Mouse (Mus musculus) right cerebral cortex, postnatal 10 days (tissue): ENCODE data around the gene Tmbim1.

Experiments used
- DNase-seq, 2 experiments: peaks; one replicate each; pipeline ENCODE4 v3.0.0; 2021; ENCODE audit warnings: low spot score in 2 of 2

Tmbim1 gene

GRCm38 (mm10) chr1:74278538-74278937 is 26.9 kb downstream of the Tmbim1 start, which contains the start of gene Gpbar1:
TSS of gene Gpbar1 (plus strand) at chr1:74278550.
- no peak for DNase-seq

DNA sequence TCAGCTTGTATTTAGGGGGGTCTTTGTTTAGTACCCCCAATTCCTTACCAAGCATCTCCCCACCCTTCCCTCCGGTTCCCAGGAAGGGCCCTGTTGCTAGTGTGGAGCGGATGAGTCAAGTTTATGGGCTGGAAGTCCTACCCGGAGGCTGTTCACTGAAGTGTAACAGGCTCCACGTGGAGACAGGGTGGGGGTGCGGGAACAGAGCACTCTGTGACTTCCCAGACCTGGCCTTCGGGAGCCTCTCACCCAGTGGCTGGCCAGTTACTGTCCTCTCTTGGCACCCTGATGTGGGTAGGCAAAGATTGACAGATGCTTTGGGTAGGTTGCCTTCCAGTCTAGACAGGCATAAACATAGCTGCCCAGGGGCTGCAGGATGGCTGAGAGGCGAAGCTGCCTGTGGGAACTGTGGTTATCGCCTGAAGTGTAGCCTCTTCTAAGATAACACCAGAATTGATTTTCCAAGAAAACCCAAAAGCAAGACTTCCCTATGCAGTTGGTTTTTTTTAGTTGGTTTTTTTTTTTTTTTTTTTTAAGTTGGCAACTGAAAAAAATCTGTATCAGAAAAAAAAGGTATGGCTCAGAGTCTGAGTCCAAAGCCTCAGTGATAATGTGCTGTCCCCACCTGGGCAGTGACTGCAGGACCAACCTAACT is 27.4 kb downstream of the Tmbim1 start:
- no peak for DNase-seq

DNA sequence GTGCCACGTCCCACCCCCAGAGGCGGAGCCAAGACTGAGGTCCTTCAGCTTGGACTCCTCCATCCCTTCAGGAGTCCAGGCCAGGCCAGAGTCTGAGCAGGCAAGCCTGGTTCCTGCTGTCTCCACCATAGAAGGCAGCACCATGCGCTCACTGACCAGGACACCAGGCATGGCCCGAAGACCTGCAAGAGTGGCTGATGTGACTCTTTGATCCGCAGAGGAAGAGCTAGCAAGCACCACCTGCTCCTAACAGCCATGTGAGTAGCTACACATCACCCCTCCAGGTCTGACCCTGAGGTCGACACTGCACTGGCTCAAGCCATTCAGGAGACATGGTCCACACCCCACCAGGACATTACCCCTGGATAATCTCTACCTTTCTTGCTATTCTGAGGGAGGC is 28.4 kb downstream of the Tmbim1 start:
- DNase-seq, result no peak

DNA sequence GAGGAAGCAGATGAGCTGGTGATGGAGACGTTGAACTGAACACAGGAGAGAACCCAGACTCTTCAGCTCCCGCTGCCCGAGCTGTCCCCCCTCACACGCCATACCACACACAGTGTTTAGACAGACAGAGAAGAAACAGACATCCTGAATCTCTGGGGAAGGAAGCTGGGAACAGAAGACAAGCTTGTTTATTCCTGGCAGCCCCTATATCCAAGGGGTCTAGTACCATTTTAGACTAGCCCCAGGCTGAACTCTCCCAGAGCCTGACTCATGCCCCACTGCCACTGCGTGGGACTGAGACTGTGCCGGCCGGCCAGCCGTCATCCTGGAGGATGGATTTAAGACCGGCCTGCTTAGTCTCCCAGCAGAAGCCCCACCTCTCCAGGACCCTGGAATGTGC is 30.4 kb downstream of the Tmbim1 start:
- DNase-seq, result no peak

DNA sequence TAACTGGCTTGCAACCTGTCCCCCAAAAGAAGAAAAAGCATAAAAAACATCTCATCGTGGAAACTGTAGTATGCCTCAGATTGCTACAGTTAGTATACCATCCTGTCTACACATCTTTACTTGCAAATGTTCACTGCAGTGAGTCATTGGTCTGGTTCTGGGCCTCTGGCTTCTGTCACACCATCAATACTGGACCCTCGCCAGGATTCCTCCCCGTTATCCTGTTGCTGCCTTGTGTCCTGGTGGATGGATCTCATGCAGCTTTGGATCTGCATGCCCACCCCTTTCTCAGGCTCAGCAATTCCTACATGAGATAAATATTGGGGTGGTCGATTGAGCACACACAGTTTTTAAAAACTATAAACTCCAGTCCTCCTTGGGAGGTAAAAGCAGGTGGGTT is 33.8 kb downstream of the Tmbim1 start:
- DNase-seq, result no peak

DNA sequence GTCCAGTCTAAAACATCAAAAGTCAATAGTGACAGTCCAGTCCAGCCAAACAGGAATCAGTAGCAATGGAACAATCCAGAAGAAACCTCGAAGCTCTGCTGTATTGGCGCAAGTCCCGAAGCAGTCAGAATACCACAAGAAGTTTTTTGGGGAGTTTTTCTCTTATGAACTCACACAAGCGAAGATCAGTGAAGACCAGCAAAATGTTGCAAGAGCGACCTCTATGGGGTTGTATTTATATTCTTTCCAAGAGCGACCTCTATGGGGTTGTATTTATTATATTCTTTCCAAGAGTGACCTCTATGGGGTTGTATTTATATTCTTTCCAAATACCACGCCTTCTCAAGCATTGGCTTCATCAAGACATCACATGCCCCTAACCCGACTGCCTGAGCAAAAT is 36.7 kb downstream of the Tmbim1 start:
- DNase-seq, result no peak

DNA sequence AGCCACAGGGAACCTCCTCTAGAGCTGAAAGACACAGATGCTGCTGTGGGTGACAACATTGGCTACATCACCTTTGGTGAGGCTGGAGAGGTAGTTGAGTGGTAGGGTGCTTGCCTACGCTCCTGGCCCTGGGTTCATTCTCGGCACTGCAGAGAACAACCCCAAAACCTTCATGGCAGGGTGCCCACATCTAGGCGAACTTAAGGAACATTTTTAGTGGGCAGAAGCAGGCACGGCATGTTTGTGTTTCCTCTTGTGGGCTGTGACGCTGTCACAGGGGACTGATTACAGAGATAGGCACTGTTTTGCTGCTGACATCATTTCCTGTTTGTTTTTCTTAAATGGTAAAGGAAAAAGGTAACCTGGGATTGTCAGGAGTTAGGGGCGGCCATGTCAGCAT is 42.9 kb downstream of the Tmbim1 start:
- no peak for DNase-seq

- no peak for DNase-seq
Observed at GRCm38 (mm10) chr1:74256782-74257181, 48.6 kb downstream of the Tmbim1 start.

DNA sequence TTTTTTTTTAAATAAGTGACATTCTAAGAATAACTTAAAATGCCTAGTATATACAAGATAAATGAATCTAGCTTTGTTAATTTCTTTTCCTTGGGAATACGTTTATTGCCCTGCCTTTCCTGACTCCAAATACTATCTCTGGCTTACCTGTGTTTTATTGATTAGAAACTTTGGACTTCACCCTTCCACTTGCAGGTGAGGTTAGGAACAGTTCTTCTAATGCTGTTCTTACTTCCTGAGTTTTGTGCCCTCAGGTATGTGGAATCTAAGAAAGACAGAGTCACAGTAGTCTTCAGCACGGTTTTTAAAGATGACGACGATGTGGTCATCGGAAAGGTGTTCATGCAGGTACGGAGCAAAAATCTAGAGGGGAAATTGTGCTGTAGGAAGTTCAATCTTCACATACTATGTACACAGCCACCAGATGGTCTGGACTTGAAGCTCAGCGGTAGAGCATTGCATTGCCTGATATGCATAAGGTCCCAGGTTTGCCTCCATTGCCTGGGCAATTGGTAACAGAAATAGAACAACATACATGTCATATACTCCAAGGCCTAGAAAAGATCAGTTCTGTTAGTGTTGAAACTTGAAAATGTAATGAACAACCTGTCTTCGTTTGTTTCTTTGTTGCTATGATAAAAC is 49.6 kb downstream of the Tmbim1 start:
- DNase-seq, result no peak

DNA sequence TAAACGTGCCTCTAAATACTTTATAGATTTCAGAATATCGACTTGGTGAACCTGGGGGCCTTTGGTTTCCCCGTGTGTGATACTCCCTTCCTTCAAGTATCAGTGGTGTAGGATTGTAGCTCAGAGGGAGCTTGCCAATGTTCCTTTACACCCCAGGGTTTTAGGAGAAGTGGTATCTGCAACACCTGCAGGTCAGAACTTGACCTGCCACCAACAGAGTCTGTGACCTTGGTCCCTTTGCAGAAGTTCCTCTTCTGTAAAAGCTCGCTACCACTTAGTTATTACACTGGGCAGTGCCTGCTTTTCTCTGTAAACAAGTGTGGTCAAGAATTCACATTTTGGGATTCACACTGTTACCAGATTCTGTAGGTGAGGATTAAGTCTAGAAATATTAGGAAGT is 55.3 kb downstream of the Tmbim1 start:
- no peak for DNase-seq

GRCm38 (mm10) chr1:74249331-74249980 is 56.0 kb downstream of the Tmbim1 start:
- no peak for DNase-seq

GRCm38 (mm10) chr1:74248799-74249198 is 56.6 kb downstream of the Tmbim1 start:
- DNase-seq, result peak in 1 of 2 experiments; percentile 43

- DNase-seq, result no peak
Observed at GRCm38 (mm10) chr1:74245525-74245924, 59.9 kb downstream of the Tmbim1 start.

- DNase-seq, result no peak
Observed at GRCm38 (mm10) chr1:74240832-74241231, 64.6 kb downstream of the Tmbim1 start.

DNA sequence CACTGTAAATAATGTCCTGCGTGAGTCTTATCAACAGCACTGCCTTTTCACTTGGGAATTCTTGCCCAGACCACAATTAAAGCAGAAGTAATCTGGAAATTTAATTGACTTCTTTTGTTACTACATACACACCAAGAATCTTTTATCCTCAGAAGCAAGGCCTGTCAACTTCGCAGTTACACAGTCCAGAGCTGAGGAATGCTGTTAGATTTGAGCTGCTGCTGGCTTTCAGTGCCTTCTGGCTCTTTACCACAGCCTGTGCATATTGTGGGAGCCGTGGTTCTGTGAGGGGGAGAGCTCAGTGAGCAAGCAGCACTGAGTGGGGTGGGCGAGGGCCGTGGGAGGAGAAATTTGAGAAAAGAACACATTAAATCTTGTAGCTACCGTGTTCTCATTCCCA is 65.1 kb downstream of the Tmbim1 start:
- peak; percentile 80 to 86 for DNase-seq

DNA sequence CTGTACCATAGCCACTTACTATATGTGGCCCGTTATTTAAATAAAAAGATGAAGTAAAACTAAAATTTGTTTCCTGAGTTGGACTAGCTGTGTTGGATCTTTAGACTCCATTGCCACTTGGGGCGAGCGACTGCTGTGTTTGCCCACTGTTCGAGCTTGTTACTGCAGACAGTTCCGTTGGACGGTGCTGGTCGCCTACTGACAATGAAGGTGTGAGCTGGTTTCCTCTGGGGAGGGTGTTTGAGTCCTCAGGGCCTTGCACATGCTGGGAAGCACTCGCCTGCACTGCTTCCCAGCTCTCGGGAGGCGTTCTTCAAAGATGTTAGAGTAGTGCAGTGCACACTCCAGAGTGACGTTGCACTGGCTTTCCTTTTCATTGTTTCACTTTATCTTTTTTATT is 65.8 kb downstream of the Tmbim1 start:
- no peak for DNase-seq

DNA sequence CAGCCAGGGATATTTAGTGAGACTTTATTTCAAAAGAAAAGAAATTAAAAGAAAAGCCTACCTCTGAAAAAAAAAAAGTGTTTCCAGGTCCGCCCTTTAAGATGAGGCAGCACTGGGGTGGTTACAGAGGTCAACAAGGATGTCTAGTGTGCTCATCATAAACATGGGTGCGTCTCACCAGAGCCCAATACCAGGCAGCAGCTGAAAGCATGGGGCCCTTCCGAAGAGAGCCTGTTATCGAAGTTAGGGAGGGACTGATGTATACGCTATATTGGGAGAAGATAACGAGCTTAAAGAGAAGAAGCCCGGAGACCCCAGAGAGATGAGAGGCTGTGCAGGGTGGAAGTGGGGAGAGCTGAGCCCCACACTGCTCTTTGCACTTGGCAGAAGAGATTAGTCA is 66.3 kb downstream of the Tmbim1 start:
- DNase-seq, result no peak
